Comparison of ENCODE assay signal across 22 mouse cellular contexts in genomic region chr12:16013861-16014630, GRCm38 (mm10).
A peak's percentile ranks its signal among the peaks of the same experiment; 100 is the strongest.
DNase-seq lines count a peak whose midpoint lies in the region; ATAC-seq and TF ChIP-seq lines count a peak whose summit lies in the region.
"Had no signal": no experiment of that assay in that cellular context is flagged by ENCODE, and none has a peak within 500 bp of the region (broad histone marks: within the 10 kb centered on the region; RNA-seq: fewer than 3 reads in every experiment).

No protein-coding gene starts in this region.

- DNase-seq in gastrocnemius, adult 18-20 months (ENCODE audit: low spot score): peak; percentile 64
- no peak for DNase-seq in gastrocnemius, adult 8-10 months (ENCODE audit: low spot score in 2 of 2)
- no peak for DNase-seq in liver, embryonic 13.5 days
- no peak for DNase-seq in liver
- no peak for DNase-seq in Patski (ENCODE audit: low read depth, low spot score)
- peak; percentile 62 for DNase-seq in thymus, postnatal 14 days
- DNase-seq in frontal cortex, adult 2 months (ENCODE audit: extremely low spot score in 1 of 2, low spot score in 1 of 2): no peak
- DNase-seq: adrenal gland, postnatal 36 days; cerebellum, postnatal 10 days; gastrocnemius, postnatal 10 days; kidney, postnatal 14 days; left cerebral cortex, postnatal 4 days; lung, postnatal 10 days; right cerebral cortex, adult 18-20 months; spleen, adult 18-20 months had no signal

- in situ Hi-C loops in Patski (cut with MboI; ENCODE audit: low pct_unique_long_range_greater_than_20kb): no loop called here

- POLR2A ChIA-PET in Patski (lab: Charles Lee): interaction anchor here (0.6 kb wide), 1 partner anchor 182 kb away, joined by 3 read pairs; no protein-coding TSS in a partner anchor

- H3K4me1 ChIP-seq in liver, embryonic 13.5 days (replicated peaks): peaks cover 7% of the 10 kb centered on the region
- H3K4me1 ChIP-seq in intestine, embryonic 16.5 days (ENCODE audit: control insufficient read depth, insufficient read depth, low read length): peaks cover 3% of the 10 kb centered on the region; the same call in 1 of the 2 replicates
- H3K4me1 ChIP-seq: midbrain, embryonic 12.5 days had no signal

- H3K9ac ChIP-seq in liver, embryonic 13.5 days: no peak overlapping the region
- H3K9ac ChIP-seq in intestine, embryonic 16.5 days (ENCODE audit: low read depth, low read length): no peak overlapping the region
- H3K9ac ChIP-seq: liver, embryonic 14.5 days; midbrain, embryonic 12.5 days had no signal

- TF ChIP-seq CTCF in Patski (IDR thresholded peaks at IDR 0.05): peak; percentile 24

- 56% methylated on average over 6 of the region's 6 CpGs for WGBS in liver, embryonic 13.5 days (ENCODE audit: insufficient replicate concordance)
- WGBS in intestine, embryonic 16.5 days: 87% methylated on average over 6 of the region's 6 CpGs

- CTCF ChIA-PET in Patski (lab: Charles Lee): interaction anchor here (1.0 to 1.9 kb wide), 2 partner anchors 20 to 198 kb away, joined by 3 to 4 read pairs; no protein-coding TSS in a partner anchor

- no peaks in the 10 kb centered on the region for H3K36me3 ChIP-seq in liver, embryonic 13.5 days
- no peaks in the 10 kb centered on the region for H3K36me3 ChIP-seq in intestine, embryonic 16.5 days (ENCODE audit: control insufficient read depth, insufficient read depth, low read length)
- H3K36me3 ChIP-seq: G1E; midbrain, embryonic 12.5 days had no signal

- H3K4me3 ChIP-seq in liver, embryonic 13.5 days (replicated peaks): no peak overlapping the region
- H3K4me3 ChIP-seq in intestine, embryonic 16.5 days (ENCODE audit: low read length): no peak overlapping the region
- H3K4me3 ChIP-seq: midbrain, embryonic 12.5 days; myocyte had no signal

- no peak overlapping the region for H3K4me2 ChIP-seq in liver, embryonic 13.5 days
- H3K4me2 ChIP-seq in intestine, embryonic 16.5 days (ENCODE audit: low read depth, low read length): no peak overlapping the region
- H3K4me2 ChIP-seq: midbrain, embryonic 12.5 days had no signal

- 0 out of 2 replicates have a peak, but pooled peaks have one; percentile 43 for ATAC-seq in liver, embryonic 13.5 days (ENCODE audit: low read depth)
- no peak for ATAC-seq in Patski
- ATAC-seq in intestine, embryonic 16.5 days: no peak
- ATAC-seq: forebrain, embryonic 14.5 days; intestine, postnatal 0 days had no signal

- H3K9me3 ChIP-seq in liver, embryonic 13.5 days (replicated peaks): no peaks in the 10 kb centered on the region
- no peaks in the 10 kb centered on the region for H3K9me3 ChIP-seq in intestine, embryonic 16.5 days (ENCODE audit: control insufficient read depth, low read length)
- H3K9me3 ChIP-seq: midbrain, embryonic 12.5 days had no signal

- H3K27ac ChIP-seq in liver, embryonic 13.5 days: no peak overlapping the region
- no peak overlapping the region for H3K27ac ChIP-seq in intestine, embryonic 16.5 days (ENCODE audit: low read length)
- H3K27ac ChIP-seq: liver, embryonic 14.5 days; midbrain, embryonic 12.5 days had no signal

- H3K27me3 ChIP-seq in liver, embryonic 13.5 days: no peaks in the 10 kb centered on the region
- H3K27me3 ChIP-seq in Patski: no peaks in the 10 kb centered on the region
- no peaks in the 10 kb centered on the region for H3K27me3 ChIP-seq in intestine, embryonic 16.5 days (replicated peaks; ENCODE audit: control insufficient read depth, insufficient read depth, low read length)
- H3K27me3 ChIP-seq: midbrain, embryonic 12.5 days had no signal

Comparison
In these comparisons a context has a peak if more than half of its experiments do, and no peak if none do; other contexts are left out.
1. DNase-seq: peak in gastrocnemius, adult 18-20 months (single experiment) and thymus, postnatal 14 days (single experiment); none in gastrocnemius, adult 8-10 months (0 of 2), liver, embryonic 13.5 days (single experiment), liver (single experiment), Patski (single experiment) and frontal cortex, adult 2 months (0 of 2).